In genomic region chr16:96221491-96221890, GRCm38 (mm10) we compare ENCODE assay signal across 14 mouse cellular contexts. TPM values are rescaled to one million over a fixed set of nuclear protein-coding genes. Genes with fewer than 3 reads are reported as not detected.
DNase-seq lines count a peak whose midpoint lies in the region; ATAC-seq lines count a peak whose summit lies in the region.
"Had no signal": no experiment of that assay in that cellular context is flagged by ENCODE, and none has a peak within 500 bp of the region (broad histone marks: within the 10 kb centered on the region; RNA-seq: fewer than 3 reads in every experiment).

No protein-coding gene starts in this region.

- no peaks in the 10 kb centered on the region for H3K4me1 ChIP-seq in heart, embryonic 11.5 days (ENCODE audit: control insufficient read depth, insufficient read depth, low read length)
- peaks cover 12% of the 10 kb centered on the region for H3K4me1 ChIP-seq in heart, embryonic 12.5 days (replicated peaks)
- H3K4me1 ChIP-seq: embryonic facial prominence, embryonic 12.5 days; limb, embryonic 13.5 days had no signal

- H3K9ac ChIP-seq in heart, embryonic 11.5 days (ENCODE audit: low read depth, low read length) = no peak overlapping the region
- no peak overlapping the region for H3K9ac ChIP-seq in heart, embryonic 12.5 days
- H3K9ac ChIP-seq: embryonic facial prominence, embryonic 12.5 days; limb, embryonic 13.5 days had no signal

- WGBS in heart, embryonic 11.5 days (ENCODE audit: insufficient replicate concordance) = 58% methylated on average over 5 of the region's 5 CpGs
- 36% methylated on average over 5 of the region's 5 CpGs for WGBS in heart, embryonic 12.5 days

- DNase-seq in heart, adult 11 months = peak; percentile 97
- peak; percentile 41 to 67 for DNase-seq in cerebellum, postnatal 25 days
- DNase-seq in retina, postnatal 1 day = peak; percentile 18
- no peak for DNase-seq in embryo, embryonic 9.5 days (ENCODE audit: extremely low spot score)
- DNase-seq in left cerebral cortex, postnatal 10 days (ENCODE audit: extremely low spot score in 1 of 2, low spot score in 2 of 2) = no peak
- DNase-seq in neural tube, embryonic 10.5 days (ENCODE audit: extremely low spot score, low spot score) = no peak
- DNase-seq: adrenal gland, postnatal 36 days; kidney, postnatal 4 days had no signal

- H3K9me3 ChIP-seq in heart, embryonic 11.5 days (replicated peaks; ENCODE audit: control insufficient read depth, low read length) = no peaks in the 10 kb centered on the region
- H3K9me3 ChIP-seq in heart, embryonic 12.5 days (replicated peaks) = no peaks in the 10 kb centered on the region
- H3K9me3 ChIP-seq: embryonic facial prominence, embryonic 12.5 days; limb, embryonic 13.5 days had no signal

- H3K27me3 ChIP-seq in heart, embryonic 11.5 days (ENCODE audit: control insufficient read depth, insufficient read depth, low read length) = no peaks in the 10 kb centered on the region
- no peaks in the 10 kb centered on the region for H3K27me3 ChIP-seq in heart, embryonic 12.5 days (replicated peaks)
- H3K27me3 ChIP-seq: embryonic facial prominence, embryonic 12.5 days; limb, embryonic 13.5 days had no signal

- H3K36me3 ChIP-seq in heart, embryonic 11.5 days (ENCODE audit: control insufficient read depth, insufficient read depth, low read length) = no peaks in the 10 kb centered on the region; the same call in 1 of the 2 replicates
- H3K36me3 ChIP-seq in heart, embryonic 12.5 days = peaks cover 55% of the 10 kb centered on the region
- H3K36me3 ChIP-seq: embryonic facial prominence, embryonic 12.5 days; limb, embryonic 13.5 days had no signal

- ATAC-seq in heart, embryonic 11.5 days (replicated peaks; ENCODE audit: insufficient number of reproducible peaks, low FRiP score, low TSS enrichment) = no peak
- ATAC-seq in heart, embryonic 12.5 days (ENCODE audit: insufficient number of reproducible peaks, low FRiP score) = no peak
- ATAC-seq: forebrain, embryonic 14.5 days; hindbrain, embryonic 16.5 days had no signal

- no peak overlapping the region for H3K27ac ChIP-seq in heart, embryonic 11.5 days (ENCODE audit: low read depth, low read length)
- 0 out of 2 replicates have a peak overlapping the region, but pooled peaks have one; percentile 8 for H3K27ac ChIP-seq in heart, embryonic 12.5 days (ENCODE audit: poor library complexity, severe bottlenecking)
- H3K27ac ChIP-seq: embryonic facial prominence, embryonic 12.5 days; limb, embryonic 13.5 days had no signal

- intact Hi-C loops in left cerebral cortex, postnatal 10 days (cut with DNase I) = no loop called here

- H3K4me3 ChIP-seq in heart, embryonic 11.5 days (ENCODE audit: low read depth, low read length) = no peak overlapping the region
- H3K4me3 ChIP-seq in heart, embryonic 12.5 days = no peak overlapping the region
- H3K4me3 ChIP-seq: embryonic facial prominence, embryonic 12.5 days; limb, embryonic 13.5 days had no signal

- H3K4me2 ChIP-seq in heart, embryonic 11.5 days = no peak overlapping the region
- no peak overlapping the region for H3K4me2 ChIP-seq in heart, embryonic 12.5 days
- H3K4me2 ChIP-seq: embryonic facial prominence, embryonic 12.5 days; limb, embryonic 13.5 days had no signal

RNA-seq across cellular contexts. Expression of gene B3galt5, which starts 14.1 kb away (rescaled TPM):
- 0.03 TPM in 1 of 2 replicates, not detected in the other for polyA plus RNA-seq in heart, embryonic 11.5 days (2014; fragmentation: Nextera tagmentation; extraction: Ambion mirVana)
- 0.05 TPM in 1 of 2 replicates, not detected in the other for polyA plus RNA-seq in heart, embryonic 12.5 days (2016; fragmentation: Nextera tagmentation; extraction: Ambion mirVana)
- total RNA-seq in left cerebral cortex, postnatal 10 days (2021) = 1 to 10 TPM; 5.1 to 7.5 TPM

RNA-seq across cellular contexts. Expression of gene Sh3bgr, which starts 21.2 kb away (rescaled TPM):
- polyA plus RNA-seq in heart, embryonic 11.5 days (2014; fragmentation: Nextera tagmentation; extraction: Ambion mirVana) = 664 and 687 TPM in 2 replicates
- 626 and 648 TPM in 2 replicates for polyA plus RNA-seq in heart, embryonic 12.5 days (2016; fragmentation: Nextera tagmentation; extraction: Ambion mirVana)
- total RNA-seq in left cerebral cortex, postnatal 10 days (2021) = 1 to 10 TPM; 2.0 to 2.1 TPM

RNA-seq across cellular contexts. Expression of gene Lca5l, which starts 29.4 kb away (rescaled TPM):
- 1.5 and 1.6 TPM in 2 replicates for polyA plus RNA-seq in heart, embryonic 11.5 days (2014; fragmentation: Nextera tagmentation; extraction: Ambion mirVana)
- 1.5 and 2.1 TPM in 2 replicates for polyA plus RNA-seq in heart, embryonic 12.5 days (2016; fragmentation: Nextera tagmentation; extraction: Ambion mirVana)
- 1 to 10 TPM in 1 of 2 experiments, under 1 TPM in 1; 0.89 to 1.5 TPM for total RNA-seq in left cerebral cortex, postnatal 10 days (2021)

Comparison
In these comparisons a context has a peak if more than half of its experiments do, and no peak if none do; other contexts are left out.
1. DNase-seq: peak in heart, adult 11 months (single experiment), cerebellum, postnatal 25 days (2 of 2) and retina, postnatal 1 day (single experiment); none in embryo, embryonic 9.5 days (single experiment), left cerebral cortex, postnatal 10 days (0 of 2) and neural tube, embryonic 10.5 days (single experiment).